Mouse (Mus musculus) fibroblast of lung, adult 2 months (primary cell): ENCODE measurements around the gene Fam72a.
"Not testable (repeated sequence)": the region's sequence is repeated elsewhere in the genome, so short reads cannot be mapped to it uniquely, and the experiment has no call there.

Source experiments
- DNase-seq: peaks from one replicate; pipeline ENCODE4 v3.0.0-alpha.2; 2011; ENCODE audit warnings: low read depth

The Fam72a gene

GRCm38 (mm10) chr1:131526371-131527270 lies 1.1 kb upstream of the Fam72a start:
- DNase-seq: no peak

GRCm38 (mm10) chr1:131528081-131528507 lies 391 bp downstream of the Fam72a start:
- no peak for DNase-seq

- no peak for DNase-seq
Measured at GRCm38 (mm10) chr1:131528561-131529166, 961 bp downstream of the Fam72a start.

- DNase-seq: no peak
Measured at GRCm38 (mm10) chr1:131539771-131540170, 12.1 kb downstream of the Fam72a start.

- no peak for DNase-seq
Measured at GRCm38 (mm10) chr1:131540795-131541194, 13.1 kb downstream of the Fam72a start.

- DNase-seq: no peak
Measured at GRCm38 (mm10) chr1:131541431-131541830, 13.7 kb downstream of the Fam72a start.

- DNase-seq: no peak
Measured at GRCm38 (mm10) chr1:131541903-131542302, 14.2 kb downstream of the Fam72a start.

- no peak for DNase-seq
Measured at GRCm38 (mm10) chr1:131543886-131544565, 16.3 kb downstream of the Fam72a start.

- no peak for DNase-seq
Measured at GRCm38 (mm10) chr1:131546798-131547690, 19.3 kb downstream of the Fam72a start.

- DNase-seq: no peak
Measured at GRCm38 (mm10) chr1:131548494-131549365, 21.0 kb downstream of the Fam72a start.

GRCm38 (mm10) chr1:131551956-131552355 lies 24.3 kb downstream of the Fam72a start:
- no peak for DNase-seq

- DNase-seq: no peak
Measured at GRCm38 (mm10) chr1:131553428-131553827, 25.7 kb downstream of the Fam72a start.

GRCm38 (mm10) chr1:131555042-131555812 lies 27.5 kb downstream of the Fam72a start:
- peak; percentile 73 for DNase-seq

GRCm38 (mm10) chr1:131560500-131560899 lies 32.8 kb downstream of the Fam72a start:
- no peak for DNase-seq

- DNase-seq: no peak
Measured at GRCm38 (mm10) chr1:131562081-131562480, 34.4 kb downstream of the Fam72a start.

- DNase-seq: not testable (repeated sequence)
Measured at GRCm38 (mm10) chr1:131566056-131566455, 38.4 kb downstream of the Fam72a start.

- DNase-seq: no peak
Measured at GRCm38 (mm10) chr1:131569721-131570120, 42.0 kb downstream of the Fam72a start.

- DNase-seq: no peak
Measured at GRCm38 (mm10) chr1:131570391-131570790, 42.7 kb downstream of the Fam72a start.

- no peak for DNase-seq
Measured at GRCm38 (mm10) chr1:131573721-131574120, 46.0 kb downstream of the Fam72a start.
